ENCODE assay signal across 12 mouse cellular contexts in the genomic region with DNA sequence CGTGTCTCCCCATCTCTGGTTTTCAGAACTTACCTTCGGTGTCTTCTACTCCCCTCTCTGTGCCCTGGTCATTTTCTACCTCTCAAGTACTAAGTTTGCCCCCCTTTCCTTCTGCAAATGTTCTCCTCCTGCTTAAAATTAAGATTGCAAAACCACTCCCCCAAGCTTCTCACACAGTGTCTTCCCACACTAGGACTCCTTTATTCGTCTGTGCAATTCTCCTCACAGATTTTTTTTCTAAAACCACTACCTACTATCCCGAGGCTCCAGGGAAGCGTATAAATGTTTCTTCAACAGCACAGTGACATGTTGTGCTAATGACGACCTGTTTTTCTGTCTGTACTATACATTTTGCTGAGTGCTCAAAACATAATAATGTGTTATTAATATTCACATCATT.
"Had no signal": no experiment of that assay in that cellular context is flagged by ENCODE, and none has a peak within 500 bp of the region (broad histone marks: within the 10 kb centered on the region; RNA-seq: fewer than 3 reads in every experiment).

No protein-coding gene starts in this region.

- DNase-seq: retina, postnatal 1 day; right cerebral cortex, adult 18-20 months; right cerebral cortex, postnatal 14 days; right cerebral cortex, postnatal 25 days; right cerebral cortex, postnatal 4 days; spleen, adult 18-20 months; thymus, adult 18-20 months; thymus, adult 2 months; thymus, postnatal 14 days; thymus, postnatal 25 days; thymus, postnatal 36 days; thymus, postnatal 4 days had no signal
